Mouse (Mus musculus) bone marrow macrophage, adult 2 months (primary cell): ENCODE data around the gene Kank4. TPM values are rescaled to one million over a fixed set of nuclear protein-coding genes. Genes with fewer than 3 reads are reported as not detected.
A peak's percentile ranks its signal among the peaks of the same experiment; 100 is the strongest.

Source experiments
- H3K27ac ChIP-seq: 2 replicates; pipeline ENCODE4 v1.5.1; 2012; ENCODE audit warnings: low read depth, low read length; ENCODE audit not compliant: insufficient read depth
- H3K4me1 ChIP-seq: 2 replicates; pipeline ENCODE4 v1.6.1; 2012; ENCODE audit warnings: low read length; ENCODE audit not compliant: control insufficient read depth, insufficient read depth
- H3K4me3 ChIP-seq: 2 replicates; pipeline ENCODE4 v1.5.1; 2012; ENCODE audit warnings: mild to moderate bottlenecking, low read length, moderate library complexity; ENCODE audit not compliant: insufficient read depth
- CTCF ChIP-seq: IDR thresholded peaks from 2 replicates; pipeline ENCODE4 v1.5.1; 2012; ENCODE audit warnings: low read depth, mild to moderate bottlenecking, low read length, moderate library complexity
- POLR2A ChIP-seq: IDR thresholded peaks from 2 replicates; pipeline ENCODE4 v1.6.1; 2012; ENCODE audit warnings: mild to moderate bottlenecking, low read depth, low read length, borderline replicate concordance
- polyA plus RNA-seq: library from polyadenylated mRNA; stranded (reverse); fragments of >200 nt; gene quantifications from 2 replicates; pipeline ENCODE4 v1.2.4, GENCODE M21; 2012; ENCODE audit not compliant: missing spikeins, insufficient read depth, insufficient read length

Gene Kank4
- polyA plus RNA-seq, 1 experiment: not detected

DNA sequence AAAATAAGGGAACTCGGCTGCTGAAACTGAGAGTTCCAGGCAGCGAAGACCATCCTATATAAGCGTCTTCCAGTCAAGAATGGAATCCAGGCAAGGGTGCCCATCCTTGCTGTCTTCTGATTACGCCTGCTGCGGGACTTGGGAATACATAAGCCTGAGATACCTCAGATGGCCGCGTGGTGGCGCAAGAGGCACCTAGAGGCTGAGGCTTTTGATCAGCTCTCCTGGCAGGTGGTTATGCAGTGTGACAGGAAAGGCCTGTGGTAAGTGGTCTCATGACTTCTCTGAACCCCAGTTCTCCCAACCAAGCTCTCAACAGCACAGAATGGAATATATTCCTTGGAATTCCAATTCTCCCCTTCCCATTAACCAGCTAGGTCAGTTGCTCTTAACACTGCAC, 94.9 kb downstream of the Kank4 start:
- no peaks in the 10 kb centered on the region for H3K4me1 ChIP-seq
- H3K27ac ChIP-seq: no peak overlapping the region
- TF ChIP-seq POLR2A (no peak), CTCF (peak; percentile 45; the same call in 1 of the 2 replicates)
- H3K4me3 ChIP-seq: no peak overlapping the region

DNA sequence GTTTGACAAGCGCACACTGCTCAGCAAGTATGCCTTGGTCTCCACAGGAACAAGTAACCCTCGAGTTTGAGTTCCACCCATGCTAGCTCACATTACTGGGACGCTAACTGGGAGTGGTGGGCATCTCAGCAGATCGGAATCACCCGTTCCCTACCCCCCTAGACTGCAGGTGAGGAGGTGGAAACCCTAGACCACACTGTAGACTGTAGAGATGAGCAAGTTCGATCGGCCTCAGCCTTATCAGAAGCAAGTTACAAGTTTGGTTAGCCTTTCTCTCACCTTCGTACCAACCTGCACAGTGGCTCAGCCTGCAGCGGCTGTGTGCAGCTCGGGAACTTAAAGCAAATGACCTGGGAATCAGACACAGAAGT, 98.8 kb downstream of the Kank4 start:
- H3K4me3 ChIP-seq: no peak overlapping the region
- H3K4me1 ChIP-seq: no peaks in the 10 kb centered on the region
- no peak overlapping the region for H3K27ac ChIP-seq
- TF ChIP-seq POLR2A: no peak
- no peak for TF ChIP-seq CTCF

DNA sequence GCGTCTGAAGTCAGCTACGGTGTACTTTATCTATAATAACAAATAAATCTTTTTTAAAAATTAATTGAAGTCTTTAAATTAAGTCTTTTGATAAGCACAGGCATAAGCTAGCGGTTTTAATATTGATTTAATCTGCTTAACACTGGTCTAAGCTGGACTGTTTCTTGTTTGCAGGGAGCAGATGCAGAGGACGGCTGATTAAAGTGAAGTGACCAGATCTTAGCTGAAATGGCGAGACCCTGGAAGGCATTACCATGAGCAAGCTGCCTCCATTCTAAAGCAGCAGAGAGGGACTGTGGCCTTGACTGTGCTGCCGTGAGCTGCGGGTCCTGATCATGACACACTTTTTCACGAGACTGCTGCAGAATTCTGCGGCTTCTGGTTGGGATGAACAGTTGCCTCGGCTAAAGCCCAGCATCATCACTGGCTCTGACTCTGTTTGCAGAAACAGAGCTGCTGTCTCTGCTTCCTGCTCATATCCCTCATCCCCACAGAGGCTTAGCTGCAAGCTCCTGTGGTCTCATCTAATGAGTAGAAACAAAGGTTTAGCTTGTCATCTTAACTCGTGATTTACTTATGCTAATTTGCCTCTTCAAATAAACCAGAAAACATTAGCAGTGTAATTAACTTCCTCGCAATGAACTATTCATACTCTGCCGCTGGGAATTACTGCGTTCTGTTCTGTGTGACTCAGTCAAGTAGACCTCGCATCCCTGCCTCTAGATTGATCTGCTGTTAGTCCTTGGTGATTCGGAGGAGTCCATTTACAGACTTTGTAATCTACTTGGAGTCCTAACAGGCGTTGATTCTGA, 99.4 kb downstream of the Kank4 start:
- Histone ChIP-seq H3K4me1 (no peaks in the 10 kb centered on the region), H3K27ac (no peak overlapping the region), H3K4me3 (no peak overlapping the region)
- TF ChIP-seq CTCF (no peak), POLR2A (no peak)

DNA sequence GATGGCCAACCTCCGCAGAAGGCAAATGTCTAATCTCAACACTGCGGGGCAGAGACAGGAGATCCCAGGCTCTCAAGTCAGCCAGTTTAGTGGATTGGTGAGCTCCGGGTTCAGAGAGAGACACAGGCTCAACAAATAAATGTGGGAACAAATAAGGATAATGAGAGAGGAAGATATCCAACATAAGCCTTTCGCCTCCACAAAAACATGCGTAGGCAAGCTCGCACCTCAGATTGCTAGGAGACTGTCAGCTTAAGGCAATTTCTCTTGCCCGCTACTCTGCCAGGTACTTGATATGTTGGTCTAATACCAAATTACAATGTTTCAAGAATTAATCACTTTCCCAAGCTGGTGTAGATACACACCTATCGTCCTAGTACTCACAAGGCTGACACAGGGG, 106.4 kb downstream of the Kank4 start:
- Histone ChIP-seq H3K4me1 (no peaks in the 10 kb centered on the region), H3K4me3 (no peak overlapping the region), H3K27ac (no peak overlapping the region)
- TF ChIP-seq POLR2A (no peak), CTCF (no peak)

Other genes with a start within 250 kb of the Kank4 start
- not detected in 2 replicates for gene L1td1, start 90.8 kb downstream of the Kank4 start, polyA plus RNA-seq
- not detected in 2 replicates for gene I0C0044D17Rik, start 6.3 kb upstream of the Kank4 start, polyA plus RNA-seq
- 33.6 and 36.5 TPM in 2 replicates for gene Usp1, start 106.3 kb upstream of the Kank4 start, polyA plus RNA-seq
- gene Angptl3, start 213.4 kb upstream of the Kank4 start, polyA plus RNA-seq: 1.7 and 2.8 TPM in 2 replicates